Comparison of ENCODE assay signal across 8 mouse cellular contexts in the genomic region with DNA sequence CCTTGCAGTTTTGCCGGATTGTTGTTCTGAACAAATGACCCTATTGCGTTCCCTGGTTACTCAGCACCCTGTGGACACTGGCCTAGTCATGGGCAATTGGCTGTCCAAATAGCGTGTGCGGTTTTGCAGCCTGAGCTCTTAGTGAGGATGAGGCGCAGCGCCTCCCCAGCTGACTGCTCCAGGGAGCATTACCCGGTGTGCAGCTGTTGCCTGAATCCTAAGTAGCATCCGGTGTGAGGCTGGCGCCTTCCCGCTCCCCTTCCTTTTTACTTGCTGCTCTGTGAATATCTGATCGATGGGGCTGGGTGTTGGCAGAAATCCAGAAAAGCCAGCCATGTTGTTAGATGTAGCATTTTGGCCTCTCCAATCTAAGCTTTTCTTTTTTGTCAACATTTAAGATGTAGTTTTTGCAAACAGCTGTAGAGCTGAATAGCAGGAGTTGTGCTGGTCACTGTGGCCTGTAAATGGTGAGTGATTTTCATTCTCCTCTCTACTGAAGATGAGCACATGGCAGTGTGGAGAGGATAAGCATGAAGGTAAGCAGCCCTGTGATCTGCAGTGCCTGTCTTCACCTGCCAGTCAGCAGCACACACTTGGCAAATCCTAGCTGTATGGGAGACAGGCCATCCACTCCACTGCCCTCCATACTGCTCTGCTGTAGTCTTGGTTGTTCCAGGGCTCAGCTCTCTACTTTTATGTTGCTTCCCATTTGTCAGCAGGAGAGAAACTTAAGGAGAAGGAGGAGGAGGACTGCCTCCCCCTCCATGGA.
DNase-seq lines count a peak whose midpoint lies in the region; ATAC-seq and TF ChIP-seq lines count a peak whose summit lies in the region.

No protein-coding gene starts in this region.

- peak; percentile 91 for ATAC-seq in hindbrain, embryonic 12.5 days (ENCODE audit: low FRiP score)
- peak; percentile 62; the same call in 1 of the 2 replicates for ATAC-seq in limb, embryonic 14.5 days (ENCODE audit: low FRiP score, low read depth)
- ATAC-seq in stomach, embryonic 16.5 days (ENCODE audit: insufficient read depth, low FRiP score): 0 out of 2 replicates have a peak, but pooled peaks have one; percentile 25

- H3K36me3 ChIP-seq in hindbrain, embryonic 12.5 days: no peaks in the 10 kb centered on the region
- H3K36me3 ChIP-seq in limb, embryonic 14.5 days (ENCODE audit: control insufficient read depth, insufficient read depth, low read length): peaks cover 2% of the 10 kb centered on the region; the same call in 1 of the 2 replicates
- H3K36me3 ChIP-seq in stomach, embryonic 16.5 days (ENCODE audit: control insufficient read depth, insufficient read depth, low read length): no peaks in the 10 kb centered on the region

- H3K4me2 ChIP-seq in hindbrain, embryonic 12.5 days (replicated peaks): no peak overlapping the region
- no peak overlapping the region for H3K4me2 ChIP-seq in limb, embryonic 14.5 days (replicated peaks; ENCODE audit: low read depth, low read length, severe bottlenecking)
- no peak overlapping the region for H3K4me2 ChIP-seq in stomach, embryonic 16.5 days (ENCODE audit: low read depth, low read length)

- H3K4me1 ChIP-seq in lung, adult 2 months (ENCODE audit: control insufficient read depth, insufficient read depth, low read length): no peaks in the 10 kb centered on the region
- H3K4me1 ChIP-seq in hindbrain, embryonic 12.5 days: peaks cover 30% of the 10 kb centered on the region
- peaks cover 17% of the 10 kb centered on the region for H3K4me1 ChIP-seq in limb, embryonic 14.5 days (ENCODE audit: control insufficient read depth, insufficient read depth, low read length)
- no peaks in the 10 kb centered on the region for H3K4me1 ChIP-seq in stomach, embryonic 16.5 days (ENCODE audit: control insufficient read depth, insufficient read depth, low read length)

- no peaks in the 10 kb centered on the region for H3K27me3 ChIP-seq in hindbrain, embryonic 12.5 days
- no peaks in the 10 kb centered on the region for H3K27me3 ChIP-seq in limb, embryonic 14.5 days (ENCODE audit: control insufficient read depth, insufficient read depth, low read length)
- no peaks in the 10 kb centered on the region for H3K27me3 ChIP-seq in stomach, embryonic 16.5 days (ENCODE audit: control insufficient read depth, insufficient read depth, low read length)

- H3K27ac ChIP-seq in hindbrain, embryonic 12.5 days: peak overlapping the region; percentile 75
- no peak overlapping the region for H3K27ac ChIP-seq in limb, embryonic 14.5 days (replicated peaks; ENCODE audit: low read depth, low read length)
- no peak overlapping the region for H3K27ac ChIP-seq in stomach, embryonic 16.5 days (ENCODE audit: low read length)

- 70% methylated on average over 11 of the region's 11 CpGs for WGBS in lung, adult 2 months
- 20% methylated on average over 11 of the region's 11 CpGs for whole genome bisulfite sequencing in hindbrain, embryonic 12.5 days
- WGBS in limb, embryonic 14.5 days: 60% methylated on average over 11 of the region's 11 CpGs
- WGBS in stomach, embryonic 16.5 days: 53% methylated on average over 11 of the region's 11 CpGs

- H3K9me3 ChIP-seq in hindbrain, embryonic 12.5 days (replicated peaks): no peaks in the 10 kb centered on the region
- no peaks in the 10 kb centered on the region for H3K9me3 ChIP-seq in limb, embryonic 14.5 days (ENCODE audit: control insufficient read depth, low read length)
- H3K9me3 ChIP-seq in stomach, embryonic 16.5 days (replicated peaks; ENCODE audit: control insufficient read depth, low read length): no peaks in the 10 kb centered on the region

- TF ChIP-seq CTCF in lung, adult 2 months (IDR thresholded peaks at IDR 0.05; ENCODE audit: insufficient read depth, low read length): no peak

- H3K9ac ChIP-seq in hindbrain, embryonic 12.5 days: no peak overlapping the region
- no peak overlapping the region for H3K9ac ChIP-seq in limb, embryonic 14.5 days (ENCODE audit: low read depth, low read length, severe bottlenecking)
- H3K9ac ChIP-seq in stomach, embryonic 16.5 days (ENCODE audit: low read length): no peak overlapping the region

- no peak for TF ChIP-seq POLR2A in lung, adult 2 months (IDR thresholded peaks at IDR 0.05; ENCODE audit: borderline replicate concordance, extremely low read depth, low read depth, low read length)
- no peak for TF ChIP-seq POLR2A in limb, embryonic 14.5 days (IDR thresholded peaks at IDR 0.05; ENCODE audit: borderline replicate concordance, extremely low read depth, insufficient read depth, insufficient read length)

- no peak overlapping the region for H3K4me3 ChIP-seq in lung, adult 2 months (replicated peaks; ENCODE audit: extremely low read depth, low read depth, low read length)
- no peak overlapping the region for H3K4me3 ChIP-seq in hindbrain, embryonic 12.5 days
- H3K4me3 ChIP-seq in limb, embryonic 14.5 days (replicated peaks; ENCODE audit: low read length): no peak overlapping the region
- no peak overlapping the region for H3K4me3 ChIP-seq in stomach, embryonic 16.5 days (replicated peaks; ENCODE audit: low read length)

- peak; percentile 60 to 73 for DNase-seq in cerebellum, postnatal 10 days
- no peak for DNase-seq in cerebellum, postnatal 36 days
- peak; percentile 12 to 35 for DNase-seq in lung, postnatal 4 days
- DNase-seq in lung, adult 2 months: no peak
- peak; percentile 11 for DNase-seq in limb, embryonic 14.5 days (ENCODE audit: low spot score)
- DNase-seq in ovary, adult 18-20 months (ENCODE audit: low spot score): no peak

Comparison
In these comparisons a context has a peak if more than half of its experiments do, and no peak if none do; other contexts are left out.
1. DNase-seq: peak in cerebellum, postnatal 10 days (2 of 2), lung, postnatal 4 days (2 of 2) and limb, embryonic 14.5 days (single experiment); none in cerebellum, postnatal 36 days (0 of 2), lung, adult 2 months (single experiment) and ovary, adult 18-20 months (single experiment).
2. ATAC-seq: peak in every context shown above with its lines; median percentile 91 in hindbrain, embryonic 12.5 days; 62 in limb, embryonic 14.5 days; 25 in stomach, embryonic 16.5 days.